ENCODE assay signal across 8 mouse cellular contexts in the genomic region with DNA sequence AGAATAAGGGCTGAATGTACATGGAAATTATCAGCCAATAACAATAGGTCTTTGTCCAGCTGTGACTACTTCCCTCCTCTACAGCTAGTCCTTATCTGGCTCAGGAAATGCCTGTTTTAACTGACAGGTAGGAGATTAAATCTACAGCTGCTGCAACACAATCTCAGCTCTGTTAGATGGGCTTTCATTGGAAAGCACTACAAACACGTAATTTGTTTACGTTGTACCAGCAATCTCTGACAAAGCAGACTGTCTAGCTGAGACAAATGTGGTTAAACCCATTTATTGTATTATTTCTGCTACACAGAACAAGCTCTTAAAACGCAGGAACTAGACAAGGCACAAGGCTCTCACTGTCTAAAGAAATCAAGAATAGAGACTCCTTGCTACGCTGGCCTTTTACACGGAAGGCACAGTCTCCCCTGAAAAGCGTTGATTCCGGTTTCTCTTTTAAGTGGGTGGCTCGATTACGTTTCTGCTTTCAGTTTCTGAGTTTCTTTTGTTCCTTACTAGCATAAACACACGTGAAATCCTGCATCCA.
DNase-seq lines count a peak whose midpoint lies in the region; ATAC-seq and TF ChIP-seq lines count a peak whose summit lies in the region.

No protein-coding gene starts in this region.

- H3K4me2 ChIP-seq in heart, embryonic 16.5 days (ENCODE audit: low read depth, low read length) = peak overlapping the region; percentile 51
- peak overlapping the region; percentile 40 for H3K4me2 ChIP-seq in neural tube, embryonic 15.5 days

- ATAC-seq in common myeloid progenitor, adult 5-6 weeks (replicated peaks; ENCODE audit: low read depth, poor library complexity, severe bottlenecking) = peak; percentile 78
- peak; percentile 52; the same call in 1 of the 2 replicates for ATAC-seq in heart, embryonic 16.5 days (replicated peaks; ENCODE audit: extremely low read depth, insufficient read depth, low FRiP score)
- ATAC-seq in neural tube, embryonic 15.5 days (ENCODE audit: low FRiP score) = no peak

- WGBS in heart, embryonic 16.5 days = 28% methylated on average over 10 of the region's 10 CpGs
- 4% methylated on average over 10 of the region's 10 CpGs for WGBS in lung, adult 2 months
- WGBS in neural tube, embryonic 15.5 days = 11% methylated on average over 10 of the region's 10 CpGs

- peak overlapping the region; percentile 18 for H3K9ac ChIP-seq in heart, embryonic 16.5 days (ENCODE audit: low read length)
- no peak overlapping the region for H3K9ac ChIP-seq in neural tube, embryonic 15.5 days (replicated peaks)

- H3K36me3 ChIP-seq in heart, embryonic 16.5 days (ENCODE audit: control insufficient read depth, insufficient read depth) = no peaks in the 10 kb centered on the region
- no peaks in the 10 kb centered on the region for H3K36me3 ChIP-seq in neural tube, embryonic 15.5 days

- peak overlapping the region; percentile 44 for H3K4me3 ChIP-seq in heart, embryonic 16.5 days (ENCODE audit: low read length)
- peak overlapping the region; percentile 58 for H3K4me3 ChIP-seq in lung, adult 2 months (replicated peaks; ENCODE audit: extremely low read depth, low read depth, low read length)
- H3K4me3 ChIP-seq in neural tube, embryonic 15.5 days (replicated peaks) = peak overlapping the region; percentile 17

- TF ChIP-seq CTCF in lung, adult 2 months (IDR thresholded peaks at IDR 0.05; ENCODE audit: insufficient read depth, low read length) = no peak

- H3K27me3 ChIP-seq in heart, embryonic 16.5 days (ENCODE audit: control insufficient read depth, insufficient read depth, low read length) = no peaks in the 10 kb centered on the region
- no peaks in the 10 kb centered on the region for H3K27me3 ChIP-seq in neural tube, embryonic 15.5 days (replicated peaks)

- peaks cover 7% of the 10 kb centered on the region for H3K4me1 ChIP-seq in heart, embryonic 16.5 days (ENCODE audit: control insufficient read depth, insufficient read depth, low read length)
- peaks cover 4% of the 10 kb centered on the region for H3K4me1 ChIP-seq in lung, adult 2 months (ENCODE audit: control insufficient read depth, insufficient read depth, low read length)
- peaks cover 5% of the 10 kb centered on the region for H3K4me1 ChIP-seq in neural tube, embryonic 15.5 days

- peak; percentile 23 to 39 for DNase-seq in CD8-positive naive resting alpha-beta T cell, adult 2 months (ENCODE audit: low read depth in 2 of 2, low spot score in 2 of 2)
- no peak for DNase-seq in lung, adult 2 months
- DNase-seq in layer of hippocampus, postnatal 10 days (ENCODE audit: low spot score in 2 of 2) = no peak
- DNase-seq in left cerebral cortex, postnatal 14 days (ENCODE audit: low spot score in 2 of 2) = no peak
- DNase-seq in adrenal gland, adult 18-20 months (ENCODE audit: low spot score in 2 of 2) = no peak

- no peak for TF ChIP-seq POLR2A in lung, adult 2 months (IDR thresholded peaks at IDR 0.05; ENCODE audit: borderline replicate concordance, extremely low read depth, low read depth, low read length)

- intact Hi-C loops in left cerebral cortex, postnatal 14 days (cut with DNase I) = no loop called here

- peak overlapping the region; percentile 81 for H3K27ac ChIP-seq in heart, embryonic 16.5 days (ENCODE audit: low read length)
- peak overlapping the region; percentile 65 for H3K27ac ChIP-seq in neural tube, embryonic 15.5 days (replicated peaks)

- no peaks in the 10 kb centered on the region for H3K9me3 ChIP-seq in heart, embryonic 16.5 days (replicated peaks; ENCODE audit: control insufficient read depth, low read length)
- no peaks in the 10 kb centered on the region for H3K9me3 ChIP-seq in neural tube, embryonic 15.5 days (replicated peaks)

Comparison
In these comparisons a context has a peak if more than half of its experiments do, and no peak if none do; other contexts are left out.
1. DNase-seq: peak in CD8-positive naive resting alpha-beta T cell, adult 2 months (2 of 2); none in lung, adult 2 months (single experiment), layer of hippocampus, postnatal 10 days (0 of 2), left cerebral cortex, postnatal 14 days (0 of 2) and adrenal gland, adult 18-20 months (0 of 2).
2. Peak in every context shown above with its lines, with median percentiles within 50 percentile points of each other: H3K4me3 ChIP-seq.